Mouse (Mus musculus) neural tube, embryonic 14.5 days (tissue): ENCODE data around the gene Ptprm. TPM values are rescaled to one million over a fixed set of nuclear protein-coding genes. Genes with fewer than 3 reads are reported as not detected.

Experiments
- ATAC-seq: fragments of 200-750 bp; cut with Nextera tagmentation; 2 replicates; pipeline ENCODE4 v1.8.0; 2017; ENCODE audit warnings: low read depth, mild to moderate bottlenecking, moderate TSS enrichment, moderate library complexity
- H3K27ac ChIP-seq: fragments of 300-500 bp; sonication (generic); 2 replicates; pipeline ENCODE4 v1.5.1; 2014; ENCODE audit warnings: low read depth, mild to moderate bottlenecking, control low read depth, low read length, moderate library complexity, mixed read lengths
- H3K27me3 ChIP-seq: fragments of 300-500 bp; sonication (generic); 2 replicates; pipeline ENCODE4 v1.6.1; 2014; ENCODE audit warnings: low read length; ENCODE audit not compliant: control insufficient read depth, insufficient read depth
- H3K36me3 ChIP-seq: fragments of 300-500 bp; sonication (generic); 2 replicates; pipeline ENCODE4 v1.6.1; 2014; ENCODE audit warnings: low read length, mixed read lengths; ENCODE audit not compliant: control insufficient read depth, insufficient read depth
- H3K4me1 ChIP-seq: fragments of 300-500 bp; sonication (generic); 2 replicates; pipeline ENCODE4 v1.6.1; 2014; ENCODE audit warnings: low read length; ENCODE audit not compliant: control insufficient read depth, insufficient read depth
- H3K4me2 ChIP-seq: fragments of 300-500 bp; sonication (generic); 2 replicates; pipeline ENCODE4 v1.6.1; 2014; ENCODE audit warnings: mild to moderate bottlenecking, low read depth, low read length, control low read depth
- H3K4me3 ChIP-seq: fragments of 300-500 bp; sonication (generic); 2 replicates; pipeline ENCODE4 v1.5.1; 2014; ENCODE audit warnings: low read depth, low read length, control low read depth, mixed read lengths
- H3K9ac ChIP-seq: fragments of 300-500 bp; sonication (generic); replicated peaks from 2 replicates; pipeline ENCODE4 v1.6.1; 2014; ENCODE audit warnings: low read depth, mild to moderate bottlenecking, control low read depth, low read length, mixed read lengths
- H3K9me3 ChIP-seq: fragments of 300-500 bp; sonication (generic); 2 replicates; pipeline ENCODE4 v1.6.1; 2016; ENCODE audit warnings: low read length; ENCODE audit not compliant: control insufficient read depth
- WGBS: fragments of 180-500 bp; shearing (Covaris S2); extraction: QIAGEN DNeasy Blood & Tissue Kit; methylation state at CpG from one replicate; pipeline ENCODE4 v1.1.7; 2014; 5-methylcytosine and 5-hydroxymethylcytosine counted together
- polyA plus RNA-seq: library from polyadenylated mRNA; unstranded; fragments of >200 nt; fragmentation: Nextera tagmentation; extraction: Ambion mirVana; gene quantifications from 2 replicates; pipeline ENCODE4 v1.2.1, GENCODE M21; 2014

Ptprm gene
- polyA plus RNA-seq, 1 experiment from 2014 or later: 26.9 TPM

GRCm38 (mm10) chr17:67237407-67237806 lies 116.8 kb downstream of the Ptprm start:
- H3K27me3 ChIP-seq: no peaks in the 10 kb centered on the region
- 65% methylated on average over 10 of the region's 10 CpGs for WGBS
- no peaks in the 10 kb centered on the region for H3K4me1 ChIP-seq
- peak; percentile 81 for ATAC-seq
- H3K27ac ChIP-seq: no peak overlapping the region
- H3K4me3 ChIP-seq: no peak overlapping the region
- H3K9me3 ChIP-seq: no peaks in the 10 kb centered on the region
- no peaks in the 10 kb centered on the region for H3K36me3 ChIP-seq
- no peak overlapping the region for H3K9ac ChIP-seq
- H3K4me2 ChIP-seq: no peak overlapping the region

GRCm38 (mm10) chr17:67233063-67233462 lies 121.2 kb downstream of the Ptprm start:
- Histone ChIP-seq H3K9me3 (no peaks in the 10 kb centered on the region), H3K27ac (no peak overlapping the region), H3K36me3 (no peaks in the 10 kb centered on the region), H3K27me3 (no peaks in the 10 kb centered on the region), H3K4me3 (no peak overlapping the region), H3K9ac (no peak overlapping the region), H3K4me1 (no peaks in the 10 kb centered on the region), H3K4me2 (no peak overlapping the region)
- ATAC-seq: no peak
- WGBS: 83% methylated on average over 9 of the region's 9 CpGs

GRCm38 (mm10) chr17:67226991-67227390 lies 127.3 kb downstream of the Ptprm start:
- ATAC-seq: no peak
- Histone ChIP-seq H3K9me3 (no peaks in the 10 kb centered on the region), H3K27ac (no peak overlapping the region), H3K4me2 (no peak overlapping the region), H3K4me1 (no peaks in the 10 kb centered on the region), H3K27me3 (no peaks in the 10 kb centered on the region), H3K4me3 (no peak overlapping the region), H3K36me3 (no peaks in the 10 kb centered on the region), H3K9ac (no peak overlapping the region)
- 76% methylated on average over 5 of the region's 5 CpGs for WGBS

GRCm38 (mm10) chr17:67215326-67215725 lies 138.9 kb downstream of the Ptprm start:
- H3K27me3 ChIP-seq: no peaks in the 10 kb centered on the region
- ATAC-seq: no peak
- H3K4me3 ChIP-seq: no peak overlapping the region
- 78% methylated on average over 1 of the region's 1 CpGs for WGBS
- H3K4me2 ChIP-seq: no peak overlapping the region
- H3K9me3 ChIP-seq: no peaks in the 10 kb centered on the region
- no peak overlapping the region for H3K27ac ChIP-seq
- no peaks in the 10 kb centered on the region for H3K4me1 ChIP-seq
- no peak overlapping the region for H3K9ac ChIP-seq
- no peaks in the 10 kb centered on the region for H3K36me3 ChIP-seq

GRCm38 (mm10) chr17:67213711-67214110 lies 140.5 kb downstream of the Ptprm start:
- Histone ChIP-seq H3K4me2 (no peak overlapping the region), H3K27ac (no peak overlapping the region), H3K36me3 (no peaks in the 10 kb centered on the region), H3K9me3 (no peaks in the 10 kb centered on the region), H3K4me3 (no peak overlapping the region), H3K4me1 (no peaks in the 10 kb centered on the region), H3K27me3 (no peaks in the 10 kb centered on the region), H3K9ac (no peak overlapping the region)
- ATAC-seq: no peak
- 27% methylated on average over 3 of the region's 3 CpGs for WGBS

- H3K27ac ChIP-seq: no peak overlapping the region
- H3K9me3 ChIP-seq: no peaks in the 10 kb centered on the region
- H3K4me1 ChIP-seq: no peaks in the 10 kb centered on the region
- no peaks in the 10 kb centered on the region for H3K27me3 ChIP-seq
- H3K4me3 ChIP-seq: no peak overlapping the region
- H3K4me2 ChIP-seq: no peak overlapping the region
- H3K36me3 ChIP-seq: no peaks in the 10 kb centered on the region
- H3K9ac ChIP-seq: no peak overlapping the region
- 76% methylated on average over 8 of the region's 8 CpGs for WGBS
- ATAC-seq: no peak
Measured at GRCm38 (mm10) chr17:67209676-67210344, 144.4 kb downstream of the Ptprm start.

GRCm38 (mm10) chr17:67208600-67208999 lies 145.7 kb downstream of the Ptprm start:
- WGBS: 84% methylated on average over 5 of the region's 5 CpGs
- Histone ChIP-seq H3K4me2 (no peak overlapping the region), H3K4me3 (no peak overlapping the region), H3K27ac (no peak overlapping the region), H3K4me1 (no peaks in the 10 kb centered on the region), H3K9me3 (no peaks in the 10 kb centered on the region), H3K36me3 (no peaks in the 10 kb centered on the region), H3K27me3 (no peaks in the 10 kb centered on the region), H3K9ac (no peak overlapping the region)
- no peak for ATAC-seq

GRCm38 (mm10) chr17:67206984-67207383 lies 147.3 kb downstream of the Ptprm start:
- no peak for ATAC-seq
- no peaks in the 10 kb centered on the region for H3K36me3 ChIP-seq
- no peaks in the 10 kb centered on the region for H3K9me3 ChIP-seq
- WGBS: 98% methylated on average over 4 of the region's 4 CpGs
- no peaks in the 10 kb centered on the region for H3K27me3 ChIP-seq
- no peak overlapping the region for H3K4me3 ChIP-seq
- H3K27ac ChIP-seq: no peak overlapping the region
- H3K4me2 ChIP-seq: no peak overlapping the region
- no peaks in the 10 kb centered on the region for H3K4me1 ChIP-seq
- no peak overlapping the region for H3K9ac ChIP-seq

- 49% methylated on average over 7 of the region's 7 CpGs for WGBS
- no peak overlapping the region for H3K4me3 ChIP-seq
Measured at GRCm38 (mm10) chr17:67201151-67201550, 153.1 kb downstream of the Ptprm start.

More at GRCm38 (mm10) chr17:67201151-67201550, 153.1 kb downstream of the Ptprm start:
- no peaks in the 10 kb centered on the region for H3K27me3 ChIP-seq
- H3K9me3 ChIP-seq: no peaks in the 10 kb centered on the region
- H3K9ac ChIP-seq: no peak overlapping the region
- no peak overlapping the region for H3K4me2 ChIP-seq
- ATAC-seq: no peak
- H3K27ac ChIP-seq: no peak overlapping the region
- no peaks in the 10 kb centered on the region for H3K4me1 ChIP-seq
- H3K36me3 ChIP-seq: no peaks in the 10 kb centered on the region
